Mouse (Mus musculus): ENCODE results near the gene Mapk7. TPM values are rescaled to one million over a fixed set of nuclear protein-coding genes. Genes with fewer than 3 reads are reported as not detected.
A peak's percentile ranks its signal among the peaks of the same experiment; 100 is the strongest.

The Mapk7 gene
- polyA plus RNA-seq, 1 experiment from 2014 or later = 82.8 TPM

- WGBS = 94% methylated on average over 2 of the region's 2 CpGs
- Histone ChIP-seq H3K4me1 (peaks cover 68% of the 10 kb centered on the region), H3K27ac (no peak overlapping the region), H3K27me3 (ENCODE audit: poor library complexity, severe bottlenecking) (no peaks in the 10 kb centered on the region), H3K9me3 (no peaks in the 10 kb centered on the region), H3K4me3 (no peak overlapping the region), H3K36me3 (replicated peaks) (peaks cover 61% of the 10 kb centered on the region)
- DNase-seq (ENCODE audit: extremely low spot score, low spot score) = no peak
Observed at GRCm38 (mm10) chr11:61487401-61487800, 6.8 kb downstream of the Mapk7 start.

DNA sequence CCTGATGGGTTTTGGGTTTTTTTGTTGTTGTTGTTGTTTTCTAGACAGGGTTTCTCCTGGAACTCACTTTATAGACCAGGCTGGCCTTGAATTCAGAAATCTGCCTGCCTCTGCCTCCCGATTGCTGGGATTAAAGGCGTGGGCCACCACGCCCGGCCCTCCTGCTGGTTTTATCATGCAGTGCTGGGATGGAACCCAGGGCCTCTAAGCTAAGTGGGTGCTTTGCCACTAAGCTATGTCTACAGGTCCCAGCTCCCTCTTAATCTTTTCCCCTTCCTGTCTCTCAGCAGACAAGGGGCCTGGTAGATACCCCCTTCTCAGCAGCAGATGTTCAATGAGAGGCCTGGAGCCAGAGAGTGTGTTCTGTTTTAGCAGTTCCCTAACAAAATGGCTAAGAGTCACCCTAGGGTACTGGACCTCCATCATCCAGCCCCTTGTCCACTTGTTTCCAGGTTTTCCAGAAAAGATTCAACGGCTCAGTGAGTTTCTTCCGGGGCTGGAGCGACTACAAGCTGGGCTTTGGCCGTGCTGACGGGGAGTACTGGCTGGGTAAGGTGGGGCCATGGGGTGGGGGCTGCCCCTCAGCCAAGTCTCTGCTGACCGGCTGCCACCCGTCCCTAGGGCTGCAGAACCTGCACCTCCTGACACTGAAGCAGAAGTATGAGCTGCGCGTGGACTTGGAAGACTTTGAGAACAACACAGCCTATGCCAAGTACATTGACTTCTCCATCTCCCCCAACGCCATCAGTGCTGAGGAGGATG lies 7.6 kb downstream of the Mapk7 start:
- Histone ChIP-seq H3K4me1 (peaks cover 71% of the 10 kb centered on the region), H3K36me3 (replicated peaks) (peaks cover 53% of the 10 kb centered on the region), H3K27ac (peak overlapping the region; percentile 86), H3K27me3 (ENCODE audit: poor library complexity, severe bottlenecking) (no peaks in the 10 kb centered on the region), H3K4me3 (peak overlapping the region; percentile 43), H3K9me3 (no peaks in the 10 kb centered on the region)
- DNase-seq (ENCODE audit: extremely low spot score, low spot score) = no peak
- 93% methylated on average over 14 of the region's 14 CpGs for WGBS

- H3K4me1 ChIP-seq = peaks cover 73% of the 10 kb centered on the region
- no peak for DNase-seq (ENCODE audit: extremely low spot score, low spot score)
Observed at GRCm38 (mm10) chr11:61485541-61486457, 8.4 kb downstream of the Mapk7 start.

DNA sequence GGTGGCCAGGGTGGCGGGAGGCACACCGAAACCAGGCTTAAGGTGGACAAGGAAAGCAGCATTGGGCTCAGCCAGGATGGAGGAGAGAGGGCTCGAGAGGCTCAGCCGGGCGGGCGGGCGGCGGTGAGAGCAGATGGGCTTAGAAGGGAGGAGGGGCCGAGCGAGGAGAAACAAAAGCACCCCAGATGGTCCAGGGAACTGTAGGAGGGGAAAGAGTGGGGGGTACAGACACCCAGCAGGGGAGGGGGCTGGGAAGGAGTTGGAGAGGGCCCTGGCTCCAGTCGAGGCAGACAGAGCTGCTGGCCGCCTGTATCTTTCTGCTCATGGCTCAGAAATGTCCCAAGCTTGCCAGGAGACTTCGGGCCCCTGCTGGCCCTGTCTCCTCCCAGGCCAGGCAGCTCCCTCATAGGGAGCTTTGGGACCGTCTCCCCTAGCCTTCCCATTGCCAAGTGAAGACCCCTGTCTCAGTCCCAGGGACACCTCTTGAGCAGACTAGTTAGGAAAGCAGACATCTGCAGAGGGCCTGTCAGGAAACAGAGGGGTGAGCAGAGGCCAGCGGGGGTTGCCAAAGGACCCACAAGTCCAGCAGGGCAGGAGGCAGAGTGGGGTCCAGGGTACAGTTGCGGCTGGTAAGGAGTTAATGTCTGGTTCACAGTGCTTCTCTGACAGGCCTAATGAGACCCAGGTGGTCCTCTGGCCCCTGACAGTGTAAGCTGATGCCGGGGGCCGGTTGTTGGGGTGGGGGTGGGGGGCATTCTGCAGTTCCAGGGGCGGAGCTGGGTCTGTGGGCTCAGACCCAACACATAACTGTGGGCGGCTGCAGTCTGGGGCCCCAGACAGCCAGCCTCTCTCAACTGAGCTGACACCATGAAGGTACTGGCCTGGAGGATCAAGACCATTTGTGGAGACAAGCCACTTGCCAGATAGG lies 9.3 kb downstream of the Mapk7 start, which contains the start of gene Mfap4:
TSS of gene Mfap4 (plus strand) at position 819 of the 928 bp plus-strand sequence.
- Histone ChIP-seq H3K4me3 (peak within 1 kb of the TSS; percentile 43), H3K27ac (peak within 1 kb of the TSS; percentile 86), H3K4me1 (peaks cover 64% of the 10 kb centered on the region), H3K27me3 (ENCODE audit: poor library complexity, severe bottlenecking) (no peaks in the 10 kb centered on the region), H3K9me3 (no peaks in the 10 kb centered on the region), H3K36me3 (replicated peaks) (peaks cover 35% of the 10 kb centered on the region)
- DNase-seq (ENCODE audit: extremely low spot score, low spot score) = peak; percentile 72
- WGBS = 3% methylated on average over 20 of the region's 20 CpGs

More at GRCm38 (mm10) chr11:61485541-61486457, 8.4 kb downstream of the Mapk7 start:
- no peaks in the 10 kb centered on the region for H3K27me3 ChIP-seq (ENCODE audit: poor library complexity, severe bottlenecking)
- peaks cover 45% of the 10 kb centered on the region for H3K36me3 ChIP-seq (replicated peaks)
- peak overlapping the region; percentile 43 for H3K4me3 ChIP-seq
- H3K27ac ChIP-seq = peak overlapping the region; percentile 86
- WGBS = 63% methylated on average over 22 of the region's 22 CpGs
- H3K9me3 ChIP-seq = no peaks in the 10 kb centered on the region

DNA sequence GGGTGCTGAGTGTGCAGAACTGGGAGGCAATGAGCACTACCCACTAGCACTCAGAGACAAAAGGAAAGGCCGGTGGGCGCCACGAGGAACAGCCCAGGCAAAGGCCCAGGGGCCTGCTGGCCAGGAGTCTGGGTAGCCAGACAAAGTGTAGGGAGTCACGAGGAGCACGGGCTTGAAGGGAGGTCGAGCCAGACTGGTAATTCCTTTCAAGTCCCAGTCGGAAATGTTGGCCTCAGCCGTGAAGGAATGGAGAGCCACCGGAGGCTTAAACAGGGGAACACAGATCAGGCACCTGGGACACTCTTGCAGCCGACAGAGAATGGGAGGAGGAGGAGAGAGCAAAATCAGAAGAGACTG lies 10.0 kb downstream of the Mapk7 start:
- Histone ChIP-seq H3K36me3 (replicated peaks) (peaks cover 29% of the 10 kb centered on the region), H3K27ac (peak overlapping the region; percentile 86), H3K4me3 (peak overlapping the region; percentile 43), H3K27me3 (ENCODE audit: poor library complexity, severe bottlenecking) (no peaks in the 10 kb centered on the region), H3K9me3 (no peaks in the 10 kb centered on the region), H3K4me1 (peaks cover 62% of the 10 kb centered on the region)
- 15% methylated on average over 10 of the region's 10 CpGs for WGBS
- DNase-seq (ENCODE audit: extremely low spot score, low spot score) = no peak

DNA sequence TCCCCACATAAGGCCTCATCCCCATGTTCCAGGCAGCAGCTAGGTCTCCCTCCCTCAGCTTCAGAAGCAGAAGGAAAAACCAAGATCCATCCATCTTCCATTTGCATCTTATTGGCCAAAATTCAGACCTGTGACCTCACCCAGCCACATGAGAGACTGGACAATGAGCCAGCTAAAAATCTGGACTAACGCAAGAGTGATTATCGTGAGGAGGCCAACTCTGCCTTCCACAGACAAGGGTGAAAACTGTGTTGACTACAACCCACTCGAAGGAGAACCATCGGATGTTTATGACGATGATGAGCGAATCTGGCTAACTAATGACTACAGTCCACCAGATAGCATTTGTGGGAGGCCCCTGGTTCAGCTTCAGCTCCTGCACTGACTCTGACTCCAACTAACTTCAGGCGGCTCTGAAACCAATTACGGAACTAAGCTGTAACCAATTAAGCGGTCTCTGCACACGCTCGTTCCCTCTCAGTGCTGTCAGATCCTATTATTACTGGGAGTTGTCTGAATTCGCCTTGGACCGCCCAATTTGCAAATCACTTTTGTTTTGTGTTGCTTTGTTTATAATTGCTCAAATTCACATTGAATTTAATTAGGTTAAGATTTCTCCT lies 10.9 kb downstream of the Mapk7 start:
- Histone ChIP-seq H3K27ac (peak overlapping the region; percentile 86), H3K4me3 (no peak overlapping the region), H3K4me1 (peaks cover 58% of the 10 kb centered on the region), H3K27me3 (ENCODE audit: poor library complexity, severe bottlenecking) (no peaks in the 10 kb centered on the region), H3K9me3 (no peaks in the 10 kb centered on the region), H3K36me3 (replicated peaks) (peaks cover 20% of the 10 kb centered on the region)
- 54% methylated on average over 13 of the region's 13 CpGs for WGBS
- DNase-seq (ENCODE audit: extremely low spot score, low spot score) = no peak

- WGBS = 81% methylated on average over 9 of the region's 9 CpGs
- no peak overlapping the region for H3K4me3 ChIP-seq
- no peak for DNase-seq (ENCODE audit: extremely low spot score, low spot score)
- H3K27me3 ChIP-seq (ENCODE audit: poor library complexity, severe bottlenecking) = no peaks in the 10 kb centered on the region
- peak overlapping the region; percentile 62; the same call in 1 of the 2 replicates for H3K27ac ChIP-seq
- H3K36me3 ChIP-seq (replicated peaks) = peaks cover 2% of the 10 kb centered on the region; the same call in 1 of the 2 replicates
- H3K9me3 ChIP-seq = no peaks in the 10 kb centered on the region
- peaks cover 59% of the 10 kb centered on the region for H3K4me1 ChIP-seq
Observed at GRCm38 (mm10) chr11:61481239-61482090, 12.7 kb downstream of the Mapk7 start.

GRCm38 (mm10) chr11:61478788-61479187 lies 15.4 kb downstream of the Mapk7 start:
- H3K4me3 ChIP-seq = no peak overlapping the region
- H3K27ac ChIP-seq = no peak overlapping the region
- no peaks in the 10 kb centered on the region for H3K9me3 ChIP-seq
- no peaks in the 10 kb centered on the region for H3K27me3 ChIP-seq (ENCODE audit: poor library complexity, severe bottlenecking)
- peaks cover 33% of the 10 kb centered on the region for H3K4me1 ChIP-seq
- H3K36me3 ChIP-seq (replicated peaks) = no peaks in the 10 kb centered on the region
- 93% methylated on average over 4 of the region's 4 CpGs for WGBS
- DNase-seq (ENCODE audit: extremely low spot score, low spot score) = no peak

DNA sequence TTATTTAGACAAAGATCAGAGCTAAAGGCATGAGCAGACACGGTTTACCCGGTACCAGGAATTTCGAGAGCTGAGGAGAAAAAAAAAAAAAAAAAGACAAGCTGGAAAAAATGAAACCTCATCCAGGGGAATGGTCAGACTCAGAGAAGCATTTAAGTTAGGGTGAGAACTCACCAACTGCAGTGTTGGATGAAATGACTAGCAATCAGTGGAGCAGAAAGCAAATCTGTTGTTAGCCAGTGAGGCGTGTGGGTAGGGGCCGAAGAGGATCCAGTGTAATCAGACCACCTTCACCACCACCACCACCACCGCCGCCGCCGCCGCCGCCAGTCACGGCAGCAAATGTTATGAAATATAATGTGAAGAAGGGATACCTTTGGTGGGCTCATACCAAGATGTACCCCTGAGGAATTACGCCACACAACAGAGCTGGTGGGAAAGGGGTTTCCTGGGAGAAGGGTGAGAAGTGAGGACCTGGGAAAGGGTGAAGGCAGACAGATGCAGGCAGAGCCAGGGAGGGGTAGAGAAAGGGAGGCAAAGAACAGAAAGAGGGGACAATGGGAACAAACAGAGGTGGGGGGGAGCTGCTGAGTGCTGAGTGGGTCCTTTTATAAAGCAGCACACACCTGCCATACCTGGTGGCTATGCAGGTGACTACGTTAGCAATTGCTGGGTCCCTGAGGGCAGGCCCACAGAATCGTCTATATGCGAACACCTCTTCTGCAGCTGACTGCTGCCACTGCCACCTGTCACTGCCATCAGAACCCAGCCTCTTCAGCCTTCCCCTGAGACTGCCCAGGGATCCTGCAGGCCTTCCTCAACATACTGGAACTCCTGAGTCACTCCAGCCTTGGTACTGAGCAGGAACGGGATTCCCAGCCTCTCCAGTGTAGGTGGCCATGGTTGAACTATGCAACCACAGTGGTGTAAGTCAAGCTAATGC lies 16.4 kb downstream of the Mapk7 start:
- H3K4me3 ChIP-seq = peak overlapping the region; percentile 24; the same call in 1 of the 2 replicates
- H3K9me3 ChIP-seq = no peaks in the 10 kb centered on the region
- no peak for DNase-seq (ENCODE audit: extremely low spot score, low spot score)
- peaks cover 23% of the 10 kb centered on the region for H3K4me1 ChIP-seq
- H3K27ac ChIP-seq = peak overlapping the region; percentile 61
- no peaks in the 10 kb centered on the region for H3K36me3 ChIP-seq (replicated peaks)
- H3K27me3 ChIP-seq (ENCODE audit: poor library complexity, severe bottlenecking) = no peaks in the 10 kb centered on the region
- 65% methylated on average over 17 of the region's 17 CpGs for WGBS

DNA sequence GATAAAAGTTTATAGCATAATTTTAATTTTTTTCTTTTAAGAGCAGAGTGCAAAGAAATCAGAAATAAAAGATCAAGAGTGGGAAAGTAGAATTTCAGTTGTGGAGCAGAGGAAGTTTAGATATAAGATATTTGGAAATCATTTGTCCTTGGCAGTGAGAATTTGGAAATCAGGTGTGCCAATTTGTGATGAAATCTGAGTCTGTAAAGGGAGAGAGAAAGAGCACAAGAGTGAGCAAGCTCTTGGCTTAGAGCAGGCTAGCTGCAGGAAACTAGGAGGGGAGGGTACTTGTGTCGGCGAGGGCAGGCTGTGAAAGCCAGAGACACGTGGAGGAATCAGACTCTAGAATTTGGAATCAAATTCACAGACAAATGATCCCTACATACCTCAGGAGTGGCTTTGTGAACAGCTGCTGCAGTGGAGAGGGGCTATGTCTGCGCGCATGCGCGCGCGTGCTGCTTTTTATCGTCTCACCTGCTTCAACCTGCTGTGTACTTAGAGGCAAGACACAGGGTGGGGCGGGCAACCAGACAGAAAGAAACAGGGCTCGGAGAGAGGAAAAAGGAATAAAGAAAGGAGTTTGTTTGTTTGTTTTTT lies 17.3 kb downstream of the Mapk7 start:
- H3K4me3 ChIP-seq = peak overlapping the region; percentile 24

More for the DNA sequence above, 17.3 kb downstream of the Mapk7 start:
- 55% methylated on average over 12 of the region's 12 CpGs for WGBS
- no peaks in the 10 kb centered on the region for H3K9me3 ChIP-seq
- H3K27me3 ChIP-seq (ENCODE audit: poor library complexity, severe bottlenecking) = no peaks in the 10 kb centered on the region
- peak overlapping the region; percentile 61 for H3K27ac ChIP-seq
- peaks cover 21% of the 10 kb centered on the region for H3K4me1 ChIP-seq
- no peaks in the 10 kb centered on the region for H3K36me3 ChIP-seq (replicated peaks)
- DNase-seq (ENCODE audit: extremely low spot score, low spot score) = no peak
